Mouse (Mus musculus): ENCODE data around the gene Mfsd9. TPM values are rescaled to one million over a fixed set of nuclear protein-coding genes. Genes with fewer than 3 reads are reported as not detected.

Mfsd9 gene
- polyA plus RNA-seq, 1 experiment from 2014 or later: 6.6 TPM

- WGBS: 96% methylated on average over 10 of the region's 10 CpGs
- Histone ChIP-seq H3K36me3 (replicated peaks) (peaks cover 10% of the 10 kb centered on the region; the same call in 1 of the 2 replicates), H3K27me3 (replicated peaks) (no peaks in the 10 kb centered on the region), H3K4me1 (no peaks in the 10 kb centered on the region), H3K4me3 (no peak overlapping the region), H3K27ac (no peak overlapping the region), H3K9ac (no peak overlapping the region), H3K4me2 (no peak overlapping the region), H3K9me3 (0 out of 2 replicates have a peak, but pooled peaks cover 5% of the 10 kb centered on the region)
- ATAC-seq (replicated peaks): no peak
Measured at GRCm38 (mm10) chr1:40774040-40774439, 16.4 kb downstream of the Mfsd9 start.

GRCm38 (mm10) chr1:40773234-40773633 is 17.3 kb downstream of the Mfsd9 start:
- peaks cover 4% of the 10 kb centered on the region; the same call in 1 of the 2 replicates for H3K36me3 ChIP-seq (replicated peaks)
- no peaks in the 10 kb centered on the region for H3K9me3 ChIP-seq
- no peak overlapping the region for H3K4me2 ChIP-seq
- H3K4me1 ChIP-seq: no peaks in the 10 kb centered on the region
- H3K27ac ChIP-seq: no peak overlapping the region
- no peak overlapping the region for H3K4me3 ChIP-seq
- H3K27me3 ChIP-seq (replicated peaks): no peaks in the 10 kb centered on the region
- ATAC-seq (replicated peaks): no peak
- 87% methylated on average over 5 of the region's 5 CpGs for WGBS
- H3K9ac ChIP-seq: no peak overlapping the region

- 92% methylated on average over 7 of the region's 7 CpGs for WGBS
- no peak overlapping the region for H3K27ac ChIP-seq
- H3K9ac ChIP-seq: no peak overlapping the region
- H3K4me3 ChIP-seq: no peak overlapping the region
- no peaks in the 10 kb centered on the region for H3K4me1 ChIP-seq
- no peaks in the 10 kb centered on the region; the same call in 1 of the 2 replicates for H3K36me3 ChIP-seq (replicated peaks)
- no peak overlapping the region for H3K4me2 ChIP-seq
- H3K9me3 ChIP-seq: no peaks in the 10 kb centered on the region
- H3K27me3 ChIP-seq (replicated peaks): no peaks in the 10 kb centered on the region
- no peak for ATAC-seq (replicated peaks)
Measured at GRCm38 (mm10) chr1:40771196-40771970, 19.1 kb downstream of the Mfsd9 start.

DNA sequence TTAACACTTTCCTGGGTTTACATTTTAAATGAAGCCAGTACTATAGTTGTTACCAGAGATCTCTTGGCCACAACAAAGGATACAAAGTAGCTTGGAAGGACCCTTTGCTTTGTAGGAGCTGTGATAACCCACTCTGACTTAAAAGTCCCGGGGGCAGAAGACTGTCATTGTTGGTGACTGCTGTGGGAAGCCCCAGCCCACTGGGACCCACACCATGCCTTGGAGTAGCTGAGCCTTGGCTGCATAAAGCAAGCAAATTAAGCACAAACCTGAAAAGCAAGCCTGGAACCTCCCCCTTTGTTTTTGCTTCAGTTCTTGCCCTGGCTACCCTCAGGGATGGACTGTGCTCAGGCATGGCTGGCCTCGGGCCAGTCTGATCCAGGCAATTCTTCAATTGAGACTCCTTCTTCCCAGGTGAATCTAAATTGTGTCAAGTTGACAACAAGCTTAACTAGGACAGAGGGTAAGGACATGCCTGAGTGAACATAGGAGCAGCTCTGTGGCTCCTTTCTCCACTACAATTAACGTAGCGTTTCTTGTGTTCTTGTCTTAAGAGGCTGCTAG is 21.1 kb downstream of the Mfsd9 start:
- Histone ChIP-seq H3K4me1 (no peaks in the 10 kb centered on the region), H3K27me3 (replicated peaks) (no peaks in the 10 kb centered on the region), H3K36me3 (replicated peaks) (no peaks in the 10 kb centered on the region; the same call in 1 of the 2 replicates), H3K9me3 (no peaks in the 10 kb centered on the region), H3K4me2 (no peak overlapping the region), H3K4me3 (no peak overlapping the region), H3K9ac (no peak overlapping the region), H3K27ac (no peak overlapping the region)
- ATAC-seq (replicated peaks): no peak
- 57% methylated on average over 4 of the region's 4 CpGs for WGBS

GRCm38 (mm10) chr1:40768606-40769005 is 21.9 kb downstream of the Mfsd9 start:
- Histone ChIP-seq H3K9ac (no peak overlapping the region), H3K27ac (no peak overlapping the region), H3K27me3 (replicated peaks) (no peaks in the 10 kb centered on the region), H3K9me3 (no peaks in the 10 kb centered on the region), H3K4me1 (no peaks in the 10 kb centered on the region), H3K36me3 (replicated peaks) (no peaks in the 10 kb centered on the region), H3K4me2 (no peak overlapping the region), H3K4me3 (no peak overlapping the region)
- no peak for ATAC-seq (replicated peaks)
- WGBS: 25% methylated on average over 6 of the region's 6 CpGs

DNA sequence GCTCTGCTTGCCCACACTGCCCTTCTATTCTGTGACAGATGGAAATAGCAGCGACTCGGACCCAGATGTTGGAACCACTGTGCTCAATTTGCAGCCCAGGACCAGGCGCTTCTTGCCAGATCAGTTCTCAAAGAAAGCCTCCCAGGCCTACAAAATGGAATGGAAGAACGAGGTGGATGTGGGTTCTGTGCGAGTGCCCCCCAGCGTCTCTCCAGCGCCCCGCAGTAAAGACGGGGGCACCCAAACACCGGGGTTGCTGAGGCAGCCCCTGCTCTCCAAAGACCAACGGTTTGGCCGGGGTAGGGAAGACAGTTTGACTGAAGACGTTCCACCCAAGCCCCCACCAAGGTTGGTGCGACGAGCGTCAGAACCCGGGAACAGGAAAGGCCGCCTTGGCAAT is 22.9 kb downstream of the Mfsd9 start:
- H3K4me3 ChIP-seq: no peak overlapping the region
- no peak for ATAC-seq (replicated peaks)
- H3K27ac ChIP-seq: no peak overlapping the region
- H3K9ac ChIP-seq: no peak overlapping the region
- no peaks in the 10 kb centered on the region for H3K27me3 ChIP-seq (replicated peaks)
- H3K4me1 ChIP-seq: no peaks in the 10 kb centered on the region
- H3K36me3 ChIP-seq (replicated peaks): no peaks in the 10 kb centered on the region
- WGBS: 87% methylated on average over 18 of the region's 18 CpGs
- no peak overlapping the region for H3K4me2 ChIP-seq
- no peaks in the 10 kb centered on the region for H3K9me3 ChIP-seq

GRCm38 (mm10) chr1:40765521-40765920 is 25.0 kb downstream of the Mfsd9 start:
- no peaks in the 10 kb centered on the region for H3K4me1 ChIP-seq
- no peaks in the 10 kb centered on the region for H3K27me3 ChIP-seq (replicated peaks)
- H3K36me3 ChIP-seq (replicated peaks): no peaks in the 10 kb centered on the region
- H3K9me3 ChIP-seq: no peaks in the 10 kb centered on the region
- H3K9ac ChIP-seq: no peak overlapping the region
- ATAC-seq (replicated peaks): no peak
- H3K4me2 ChIP-seq: no peak overlapping the region
- no peak overlapping the region for H3K27ac ChIP-seq
- no peak overlapping the region for H3K4me3 ChIP-seq
- WGBS: 88% methylated on average over 12 of the region's 12 CpGs

DNA sequence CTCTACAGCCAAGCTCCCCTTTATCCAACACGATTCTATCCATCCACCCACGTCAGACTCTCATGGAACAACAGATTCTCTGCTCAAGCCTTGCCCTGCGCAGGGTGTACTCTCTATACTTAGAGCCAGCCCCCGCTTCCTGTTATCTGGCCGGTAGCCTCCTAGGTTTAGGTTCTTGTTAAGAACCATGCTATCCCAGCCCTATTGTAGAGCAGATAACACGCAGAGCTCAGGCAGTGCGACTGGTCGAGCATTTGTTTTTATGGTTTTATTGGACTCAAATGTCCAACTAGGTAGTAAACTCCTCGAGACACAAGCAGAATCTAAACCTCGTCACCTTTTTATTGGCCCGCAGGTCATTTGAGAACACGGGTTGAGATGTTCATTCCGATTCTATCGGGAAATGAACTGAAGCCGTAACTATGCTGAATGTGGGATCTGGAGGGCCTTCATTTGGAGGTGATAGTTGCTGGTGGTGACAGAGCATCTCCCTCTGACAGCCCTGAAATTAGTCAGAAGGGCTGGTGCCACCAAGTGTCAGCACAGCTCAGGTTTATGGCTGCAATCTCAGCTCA is 25.7 kb downstream of the Mfsd9 start:
- H3K36me3 ChIP-seq (replicated peaks): no peaks in the 10 kb centered on the region
- no peak overlapping the region for H3K27ac ChIP-seq
- H3K9me3 ChIP-seq: no peaks in the 10 kb centered on the region
- 93% methylated on average over 15 of the region's 15 CpGs for WGBS
- H3K4me1 ChIP-seq: no peaks in the 10 kb centered on the region
- no peak overlapping the region for H3K4me3 ChIP-seq
- no peak overlapping the region for H3K9ac ChIP-seq
- H3K27me3 ChIP-seq (replicated peaks): no peaks in the 10 kb centered on the region
- no peak for ATAC-seq (replicated peaks)
- no peak overlapping the region for H3K4me2 ChIP-seq

GRCm38 (mm10) chr1:40764042-40764441 is 26.4 kb downstream of the Mfsd9 start:
- Histone ChIP-seq H3K36me3 (replicated peaks) (no peaks in the 10 kb centered on the region), H3K4me2 (no peak overlapping the region), H3K27ac (no peak overlapping the region), H3K27me3 (replicated peaks) (no peaks in the 10 kb centered on the region), H3K9ac (no peak overlapping the region), H3K4me1 (no peaks in the 10 kb centered on the region), H3K4me3 (no peak overlapping the region), H3K9me3 (no peaks in the 10 kb centered on the region)
- WGBS: 66% methylated on average over 1 of the region's 1 CpGs
- no peak for ATAC-seq (replicated peaks)

- H3K4me2 ChIP-seq: no peak overlapping the region
- ATAC-seq (replicated peaks): no peak
- no peak overlapping the region for H3K4me3 ChIP-seq
- H3K27ac ChIP-seq: no peak overlapping the region
- WGBS: 87% methylated on average over 6 of the region's 6 CpGs
- no peak overlapping the region for H3K9ac ChIP-seq
- H3K4me1 ChIP-seq: no peaks in the 10 kb centered on the region
- no peaks in the 10 kb centered on the region for H3K9me3 ChIP-seq
- H3K36me3 ChIP-seq (replicated peaks): no peaks in the 10 kb centered on the region
- no peaks in the 10 kb centered on the region for H3K27me3 ChIP-seq (replicated peaks)
Measured at GRCm38 (mm10) chr1:40759751-40760445, 30.6 kb downstream of the Mfsd9 start.

DNA sequence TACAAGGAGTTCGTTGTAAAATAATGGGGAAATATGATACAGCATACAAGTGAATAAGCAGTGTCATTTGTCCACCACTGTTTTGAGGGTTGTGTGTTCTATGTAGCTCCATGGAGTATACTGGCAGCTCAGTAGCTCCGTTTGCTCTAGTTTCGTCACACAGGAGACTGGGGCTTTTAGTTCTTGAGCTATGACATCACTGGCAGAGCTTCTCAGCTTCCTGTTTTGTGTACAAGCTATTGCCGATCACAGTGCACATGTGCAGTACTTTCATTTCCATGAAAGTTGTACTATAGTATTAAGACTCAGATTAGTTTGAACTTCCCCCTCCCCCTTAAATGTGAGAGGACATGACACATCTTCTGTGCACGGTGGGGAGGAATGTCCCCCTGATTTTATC is 44.4 kb downstream of the Mfsd9 start:
- H3K27me3 ChIP-seq (replicated peaks): no peaks in the 10 kb centered on the region
- 85% methylated on average over 5 of the region's 5 CpGs for WGBS
- H3K9me3 ChIP-seq: no peaks in the 10 kb centered on the region
- no peak for ATAC-seq (replicated peaks)
- H3K27ac ChIP-seq: no peak overlapping the region
- no peak overlapping the region for H3K4me3 ChIP-seq
- no peaks in the 10 kb centered on the region for H3K36me3 ChIP-seq (replicated peaks)
- H3K9ac ChIP-seq: no peak overlapping the region
- no peaks in the 10 kb centered on the region for H3K4me1 ChIP-seq
- no peak overlapping the region for H3K4me2 ChIP-seq

DNA sequence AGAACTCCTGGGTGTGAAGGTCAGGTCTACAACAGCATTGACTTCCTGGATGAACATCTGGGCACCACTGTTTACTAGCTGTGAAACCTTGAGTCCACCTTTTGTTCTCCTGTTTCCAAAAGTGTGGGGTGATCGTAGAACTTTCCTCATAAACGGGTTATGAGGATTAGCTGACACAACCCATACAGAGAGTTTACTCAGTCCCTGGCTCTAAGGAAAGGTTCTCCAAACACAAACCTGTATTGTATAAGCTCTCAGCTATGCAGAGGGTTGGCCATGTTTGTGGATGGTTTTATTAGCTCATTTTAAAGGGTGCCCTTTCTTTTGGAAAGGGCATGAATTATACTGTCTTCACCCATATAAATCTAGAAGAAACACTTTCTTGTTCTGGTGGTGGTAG is 49.7 kb downstream of the Mfsd9 start:
- ATAC-seq (replicated peaks): no peak

More for the DNA sequence above, 49.7 kb downstream of the Mfsd9 start:
- Histone ChIP-seq H3K27ac (no peak overlapping the region), H3K4me1 (no peaks in the 10 kb centered on the region), H3K4me2 (no peak overlapping the region), H3K9ac (no peak overlapping the region), H3K36me3 (replicated peaks) (no peaks in the 10 kb centered on the region), H3K4me3 (no peak overlapping the region), H3K9me3 (no peaks in the 10 kb centered on the region), H3K27me3 (replicated peaks) (no peaks in the 10 kb centered on the region)
- 80% methylated on average over 2 of the region's 2 CpGs for WGBS
